Comparison of ENCODE assay signal across 28 mouse cellular contexts in genomic region chr11:75355475-75355874, GRCm38 (mm10). TPM values are rescaled to one million over a fixed set of nuclear protein-coding genes. Genes with fewer than 3 reads are reported as not detected.
DNase-seq lines count a peak whose midpoint lies in the region; ATAC-seq and TF ChIP-seq lines count a peak whose summit lies in the region.
"Had no signal": no experiment of that assay in that cellular context is flagged by ENCODE, and none has a peak within 500 bp of the region (broad histone marks: within the 10 kb centered on the region; RNA-seq: fewer than 3 reads in every experiment).

No protein-coding gene starts in this region.

- no peaks in the 10 kb centered on the region for H3K4me1 ChIP-seq in kidney, adult 2 months (ENCODE audit: control insufficient read depth, insufficient read depth, low read length)
- peaks cover 4% of the 10 kb centered on the region; the same call in 1 of the 2 replicates for H3K4me1 ChIP-seq in kidney, embryonic 15.5 days
- no peaks in the 10 kb centered on the region for H3K4me1 ChIP-seq in midbrain, embryonic 11.5 days (ENCODE audit: control insufficient read depth, insufficient read depth, low read length)
- H3K4me1 ChIP-seq in midbrain, embryonic 10.5 days, result 0 out of 2 replicates have a peak, but pooled peaks cover 7% of the 10 kb centered on the region
- H3K4me1 ChIP-seq: embryonic facial prominence, embryonic 12.5 days; hindbrain, embryonic 13.5 days; midbrain, embryonic 15.5 days had no signal

- H3K4me2 ChIP-seq in kidney, embryonic 15.5 days, result no peak overlapping the region
- no peak overlapping the region for H3K4me2 ChIP-seq in midbrain, embryonic 11.5 days
- H3K4me2 ChIP-seq: embryonic facial prominence, embryonic 12.5 days; heart, embryonic 12.5 days; hindbrain, embryonic 13.5 days; limb, embryonic 13.5 days; liver, embryonic 13.5 days; midbrain, embryonic 15.5 days had no signal

- no peak for TF ChIP-seq POLR2A in kidney, adult 2 months (IDR thresholded peaks at IDR 0.05; ENCODE audit: low read depth, low read length)

- H3K9me3 ChIP-seq in kidney, embryonic 15.5 days (replicated peaks), result no peaks in the 10 kb centered on the region
- no peaks in the 10 kb centered on the region for H3K9me3 ChIP-seq in midbrain, embryonic 11.5 days (ENCODE audit: control insufficient read depth, low read length)
- H3K9me3 ChIP-seq in midbrain, embryonic 10.5 days (replicated peaks), result no peaks in the 10 kb centered on the region
- H3K9me3 ChIP-seq: embryonic facial prominence, embryonic 12.5 days; G1E; heart, embryonic 12.5 days; hindbrain, embryonic 13.5 days; limb, embryonic 13.5 days; liver, embryonic 13.5 days; midbrain, embryonic 15.5 days had no signal

- H3K36me3 ChIP-seq in kidney, adult 2 months (ENCODE audit: control insufficient read depth, insufficient read depth, low read length), result no peaks in the 10 kb centered on the region; the same call in 1 of the 2 replicates
- peaks cover 14% of the 10 kb centered on the region; the same call in 1 of the 2 replicates for H3K36me3 ChIP-seq in kidney, embryonic 15.5 days
- no peaks in the 10 kb centered on the region for H3K36me3 ChIP-seq in midbrain, embryonic 11.5 days (ENCODE audit: control insufficient read depth, insufficient read depth, low read length)
- peaks cover 19% of the 10 kb centered on the region for H3K36me3 ChIP-seq in midbrain, embryonic 10.5 days
- H3K36me3 ChIP-seq: midbrain, embryonic 15.5 days had no signal

- intact Hi-C loops in left cerebral cortex, postnatal 10 days (cut with DNase I), result loop anchor here (1.0 kb wide), 1 partner anchor 11 kb away; no protein-coding TSS in a partner anchor

- 0 out of 2 replicates have a peak overlapping the region, but pooled peaks have one; percentile 12 for H3K27ac ChIP-seq in kidney, adult 2 months (ENCODE audit: insufficient read depth, low read depth, low read length)
- no peak overlapping the region for H3K27ac ChIP-seq in kidney, embryonic 15.5 days
- H3K27ac ChIP-seq in midbrain, embryonic 11.5 days (ENCODE audit: low read depth, low read length), result no peak overlapping the region
- H3K27ac ChIP-seq in midbrain, embryonic 10.5 days (replicated peaks), result no peak overlapping the region
- H3K27ac ChIP-seq: embryonic facial prominence, embryonic 12.5 days; hindbrain, embryonic 13.5 days; limb, embryonic 13.5 days; liver, embryonic 13.5 days; macrophage; midbrain, embryonic 15.5 days had no signal

- no peak overlapping the region for H3K9ac ChIP-seq in kidney, embryonic 15.5 days
- no peak overlapping the region for H3K9ac ChIP-seq in midbrain, embryonic 11.5 days (ENCODE audit: low read length)
- H3K9ac ChIP-seq: embryonic facial prominence, embryonic 12.5 days; heart, embryonic 12.5 days; hindbrain, embryonic 13.5 days; limb, embryonic 13.5 days; liver, embryonic 13.5 days; midbrain, embryonic 15.5 days had no signal

- ATAC-seq in kidney, embryonic 15.5 days (replicated peaks; ENCODE audit: low FRiP score), result no peak
- no peak for ATAC-seq in midbrain, embryonic 11.5 days (ENCODE audit: low FRiP score)
- peak; percentile 51 for ATAC-seq in Patski
- ATAC-seq: forebrain, embryonic 16.5 days; intestine, embryonic 16.5 days; midbrain, embryonic 15.5 days had no signal

- no peaks in the 10 kb centered on the region for H3K27me3 ChIP-seq in kidney, adult 2 months (replicated peaks; ENCODE audit: control insufficient read depth, insufficient read depth, low read length)
- no peaks in the 10 kb centered on the region for H3K27me3 ChIP-seq in kidney, embryonic 15.5 days
- H3K27me3 ChIP-seq in midbrain, embryonic 11.5 days (ENCODE audit: control insufficient read depth, insufficient read depth, low read length), result no peaks in the 10 kb centered on the region
- H3K27me3 ChIP-seq in midbrain, embryonic 10.5 days (ENCODE audit: low read depth, poor library complexity, severe bottlenecking), result no peaks in the 10 kb centered on the region
- no peaks in the 10 kb centered on the region for H3K27me3 ChIP-seq in Patski
- H3K27me3 ChIP-seq: embryonic facial prominence, embryonic 12.5 days; heart, embryonic 12.5 days; hindbrain, embryonic 13.5 days; limb, embryonic 13.5 days; liver, embryonic 13.5 days; midbrain, embryonic 15.5 days had no signal

- TF ChIP-seq CTCF in kidney, adult 2 months (conservative IDR thresholded peaks at IDR 0.05; ENCODE audit: insufficient read depth, insufficient read length, low read depth, low read length), result no peak
- no peak for TF ChIP-seq CTCF in Patski (IDR thresholded peaks at IDR 0.05)

- no peak overlapping the region for H3K4me3 ChIP-seq in kidney, adult 2 months (ENCODE audit: insufficient read depth, low read depth, low read length)
- H3K4me3 ChIP-seq in kidney, embryonic 15.5 days (replicated peaks), result no peak overlapping the region
- no peak overlapping the region for H3K4me3 ChIP-seq in midbrain, embryonic 11.5 days (ENCODE audit: low read depth, low read length)
- H3K4me3 ChIP-seq in midbrain, embryonic 10.5 days, result no peak overlapping the region
- H3K4me3 ChIP-seq: embryonic facial prominence, embryonic 12.5 days; heart, embryonic 12.5 days; hindbrain, embryonic 13.5 days; limb, embryonic 13.5 days; liver, embryonic 13.5 days; midbrain, embryonic 15.5 days had no signal

- POLR2A ChIA-PET in Patski (lab: Charles Lee), result interaction anchor here (1.6 kb wide), 1 partner anchor 11 kb away, joined by 12 read pairs; no protein-coding TSS in a partner anchor

- CTCF ChIA-PET in Patski (lab: Charles Lee), result interaction anchor here (1.7 to 1.8 kb wide), 2 partner anchors 11 to 21 kb away, joined by 5 to 10 read pairs; no protein-coding TSS in a partner anchor

- in situ Hi-C loops in Patski (cut with MboI; ENCODE audit: low pct_unique_long_range_greater_than_20kb), result no loop called here

- DNase-seq in kidney, adult 2 months, result peak; percentile 65
- DNase-seq in midbrain, embryonic 11.5 days (ENCODE audit: low spot score, missing footprints), result peak; percentile 60
- DNase-seq in midbrain, embryonic 10.5 days (ENCODE audit: low spot score), result no peak
- peak; percentile 50 for DNase-seq in Patski (ENCODE audit: low read depth, low spot score)
- DNase-seq in right cerebral cortex, postnatal 4 days, result no peak
- DNase-seq in left cerebral cortex, postnatal 10 days (ENCODE audit: extremely low spot score in 1 of 2, low spot score in 2 of 2), result no peak
- DNase-seq: adrenal gland, postnatal 10 days; cerebellum, adult 9-10 months; embryo, embryonic 11 days; gastrocnemius, postnatal 25 days; heart, postnatal 4 days; kidney, postnatal 25 days; liver, embryonic 13.5 days; lung, adult 2 months; lung, postnatal 10 days; right cerebral cortex, postnatal 25 days; thymus, adult 2 months; thymus, postnatal 36 days had no signal

- 54% methylated on average over 1 of the region's 1 CpGs for WGBS in kidney, adult 2 months
- WGBS in kidney, embryonic 15.5 days, result 73% methylated on average over 1 of the region's 1 CpGs
- 97% methylated on average over 1 of the region's 1 CpGs for WGBS in midbrain, embryonic 11.5 days
- WGBS in midbrain, embryonic 10.5 days, result 93% methylated on average over 1 of the region's 1 CpGs

RNA-seq across cellular contexts. Expression of gene Smyd4, which starts 7.2 kb away (rescaled TPM):
- polyA plus RNA-seq in kidney, adult 2 months (2012; rRNA removed), result 7.1 and 7.2 TPM in 2 replicates
- 14.6 and 15.2 TPM in 2 replicates for polyA plus RNA-seq in kidney, embryonic 15.5 days (2015; fragmentation: Nextera tagmentation; extraction: Ambion mirVana)
- 11.6 and 13.1 TPM in 2 replicates for polyA plus RNA-seq in midbrain, embryonic 11.5 days (2014; fragmentation: Nextera tagmentation; extraction: Ambion mirVana)
- 17.5 and 19.5 TPM in 2 replicates for polyA plus RNA-seq in midbrain, embryonic 10.5 days (2016; fragmentation: Nextera tagmentation; extraction: Ambion mirVana)
- 10.4 TPM for polyA plus RNA-seq in Patski (2021)
- total RNA-seq in left cerebral cortex, postnatal 10 days (2021), result 10 to 100 TPM; 11.6 to 13.7 TPM

RNA-seq across cellular contexts. Expression of gene Rpa1, which starts 7.4 kb away (rescaled TPM):
- polyA plus RNA-seq in kidney, adult 2 months (2012; rRNA removed), result 17.0 and 21.3 TPM in 2 replicates
- 123 and 128 TPM in 2 replicates for polyA plus RNA-seq in kidney, embryonic 15.5 days (2015; fragmentation: Nextera tagmentation; extraction: Ambion mirVana)
- 124 and 126 TPM in 2 replicates for polyA plus RNA-seq in midbrain, embryonic 11.5 days (2014; fragmentation: Nextera tagmentation; extraction: Ambion mirVana)
- polyA plus RNA-seq in midbrain, embryonic 10.5 days (2016; fragmentation: Nextera tagmentation; extraction: Ambion mirVana), result 179 and 197 TPM in 2 replicates
- 64.8 TPM for polyA plus RNA-seq in Patski (2021)
- 10 to 100 TPM; 42.4 TPM for total RNA-seq in left cerebral cortex, postnatal 10 days (2021)

Comparison
In these comparisons a context has a peak if more than half of its experiments do, and no peak if none do; other contexts are left out.
1. DNase-seq: peak in kidney, adult 2 months (single experiment), midbrain, embryonic 11.5 days (single experiment) and Patski (single experiment); none in midbrain, embryonic 10.5 days (single experiment), right cerebral cortex, postnatal 4 days (single experiment) and left cerebral cortex, postnatal 10 days (0 of 2).